Mouse (Mus musculus) intestine, embryonic 16.5 days (tissue): Measurements from ENCODE around the gene Slc27a1. TPM values are rescaled to one million over a fixed set of nuclear protein-coding genes. Genes with fewer than 3 reads are reported as not detected.

ENCODE experiments used
- ATAC-seq: fragments of 200-750 bp; cut with Nextera tagmentation; 2 replicates; pipeline ENCODE4 v1.8.0; 2017; ENCODE audit warnings: moderate TSS enrichment, moderate library complexity
- H3K27ac ChIP-seq: fragments of 300-500 bp; sonication (generic); 2 replicates; pipeline ENCODE4 v1.5.1; 2014; ENCODE audit warnings: mild to moderate bottlenecking, low read length
- H3K27me3 ChIP-seq: fragments of 300-500 bp; sonication (generic); replicated peaks from 2 replicates; pipeline ENCODE4 v1.6.1; 2014; ENCODE audit warnings: low read length, control low read depth, mixed read lengths; ENCODE audit not compliant: control insufficient read depth, insufficient read depth
- H3K36me3 ChIP-seq: fragments of 300-500 bp; sonication (generic); 2 replicates; pipeline ENCODE4 v1.6.1; 2014; ENCODE audit warnings: low read length, control low read depth; ENCODE audit not compliant: control insufficient read depth, insufficient read depth
- H3K4me1 ChIP-seq: fragments of 300-500 bp; sonication (generic); 2 replicates; pipeline ENCODE4 v1.6.1; 2014; ENCODE audit warnings: low read length, control low read depth, mixed read lengths; ENCODE audit not compliant: control insufficient read depth, insufficient read depth
- H3K4me2 ChIP-seq: fragments of 300-500 bp; sonication (generic); 2 replicates; pipeline ENCODE4 v1.6.1; 2014; ENCODE audit warnings: low read depth, low read length, control low read depth
- H3K4me3 ChIP-seq: fragments of 300-500 bp; sonication (generic); 2 replicates; pipeline ENCODE4 v1.5.1; 2014; ENCODE audit warnings: mild to moderate bottlenecking, low read length
- H3K9ac ChIP-seq: fragments of 300-500 bp; sonication (generic); 2 replicates; pipeline ENCODE4 v1.6.1; 2014; ENCODE audit warnings: low read depth, low read length
- H3K9me3 ChIP-seq: fragments of 300-500 bp; sonication (generic); 2 replicates; pipeline ENCODE4 v1.6.1; 2016; ENCODE audit warnings: low read length, control low read depth; ENCODE audit not compliant: control insufficient read depth
- WGBS: fragments of 180-500 bp; shearing (Covaris S2); extraction: QIAGEN DNeasy Blood & Tissue Kit; methylation state at CpG from one replicate; pipeline ENCODE4 v1.1.7; 2014; 5-methylcytosine and 5-hydroxymethylcytosine counted together
- polyA plus RNA-seq: library from polyadenylated mRNA; unstranded; fragments of >200 nt; fragmentation: Nextera tagmentation; extraction: Ambion mirVana; gene quantifications from 2 replicates; pipeline ENCODE4 v1.2.1, GENCODE M21; 2015

Slc27a1 gene
- polyA plus RNA-seq, 1 experiment from 2014 or later, result 24.3 TPM

GRCm38 (mm10) chr8:71601939-71602665 is 33.4 kb downstream of the Slc27a1 start:
- Histone ChIP-seq H3K27me3 (peaks cover 7% of the 10 kb centered on the region), H3K4me1 (peaks cover 15% of the 10 kb centered on the region), H3K36me3 (no peaks in the 10 kb centered on the region), H3K4me2 (peak overlapping the region; percentile 48), H3K9me3 (no peaks in the 10 kb centered on the region), H3K4me3 (peak overlapping the region; percentile 41), H3K9ac (peak overlapping the region; percentile 55), H3K27ac (no peak overlapping the region)
- WGBS, result 4% methylated on average over 64 of the region's 65 CpGs
- ATAC-seq, result peak; percentile 9; the same call in 1 of the 2 replicates

DNA sequence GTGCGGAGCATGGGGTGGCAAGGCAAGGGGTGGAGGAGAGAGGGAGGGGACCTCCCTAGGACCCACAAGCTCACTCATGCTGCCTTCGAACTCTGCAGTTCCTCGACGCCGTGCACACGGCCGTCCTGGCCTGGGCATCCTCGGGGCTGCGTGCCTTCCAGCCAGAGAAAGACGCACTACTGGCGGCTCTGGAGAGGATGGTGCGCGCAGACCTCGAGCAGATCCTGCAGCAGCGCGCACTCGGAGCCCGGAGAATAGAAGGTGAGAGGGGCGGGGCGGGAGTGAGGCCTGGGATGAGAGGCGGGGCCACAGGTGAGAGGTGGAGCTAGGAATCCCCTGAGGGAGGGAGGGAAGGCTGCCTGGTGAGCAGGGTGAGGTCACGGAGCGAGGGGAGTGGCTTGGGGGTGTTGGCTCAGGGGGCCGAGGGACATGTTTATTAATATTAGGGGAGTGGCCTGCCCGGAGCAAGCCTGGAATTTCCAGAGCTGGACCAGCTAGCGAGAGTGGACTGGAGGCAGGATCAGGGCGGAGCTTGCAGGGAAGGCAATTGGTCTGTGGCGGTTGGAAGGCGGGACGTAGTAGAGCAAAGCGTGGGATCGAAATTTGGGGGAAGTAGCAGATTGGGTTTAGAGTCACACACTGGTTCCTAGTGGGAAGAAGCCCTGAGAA is 34.1 kb downstream of the Slc27a1 start:
- peaks cover 15% of the 10 kb centered on the region for H3K4me1 ChIP-seq
- H3K27ac ChIP-seq, result no peak overlapping the region
- H3K36me3 ChIP-seq, result no peaks in the 10 kb centered on the region
- H3K9me3 ChIP-seq, result no peaks in the 10 kb centered on the region
- peak overlapping the region; percentile 41 for H3K4me3 ChIP-seq
- H3K4me2 ChIP-seq, result peak overlapping the region; percentile 48
- peak overlapping the region; percentile 55 for H3K9ac ChIP-seq
- ATAC-seq, result peak; percentile 90
- under 1% methylated on average over 32 of the region's 32 CpGs for WGBS
- H3K27me3 ChIP-seq, result peaks cover 7% of the 10 kb centered on the region

- H3K4me1 ChIP-seq, result peaks cover 15% of the 10 kb centered on the region
- H3K9me3 ChIP-seq, result no peaks in the 10 kb centered on the region
- H3K36me3 ChIP-seq, result no peaks in the 10 kb centered on the region
- H3K9ac ChIP-seq, result no peak overlapping the region
- no peak overlapping the region for H3K4me3 ChIP-seq
- ATAC-seq, result no peak
- peaks cover 7% of the 10 kb centered on the region for H3K27me3 ChIP-seq
- WGBS, result 61% methylated on average over 7 of the region's 7 CpGs
- H3K27ac ChIP-seq, result no peak overlapping the region
- no peak overlapping the region for H3K4me2 ChIP-seq
Measured at GRCm38 (mm10) chr8:71604021-71604420, 35.3 kb downstream of the Slc27a1 start.

- peaks cover 5% of the 10 kb centered on the region; the same call in 1 of the 2 replicates for H3K36me3 ChIP-seq
- H3K27ac ChIP-seq, result peak within 1 kb of the TSS; percentile 91
- ATAC-seq, result peak; percentile 99
- no peaks in the 10 kb centered on the region for H3K27me3 ChIP-seq
- no peaks in the 10 kb centered on the region for H3K9me3 ChIP-seq
- peak within 1 kb of the TSS; percentile 93 for H3K9ac ChIP-seq
- WGBS, result under 1% methylated on average over 82 of the region's 82 CpGs
- peak within 1 kb of the TSS; percentile 90 for H3K4me2 ChIP-seq
- peaks cover 9% of the 10 kb centered on the region for H3K4me1 ChIP-seq
- H3K4me3 ChIP-seq, result peak within 1 kb of the TSS; percentile 93
Measured at GRCm38 (mm10) chr8:71610822-71611651, 42.4 kb downstream of the Slc27a1 start, which contains the start of gene Colgalt1. Gene Colgalt1 (plus strand): TSS chr8:71610998.

DNA sequence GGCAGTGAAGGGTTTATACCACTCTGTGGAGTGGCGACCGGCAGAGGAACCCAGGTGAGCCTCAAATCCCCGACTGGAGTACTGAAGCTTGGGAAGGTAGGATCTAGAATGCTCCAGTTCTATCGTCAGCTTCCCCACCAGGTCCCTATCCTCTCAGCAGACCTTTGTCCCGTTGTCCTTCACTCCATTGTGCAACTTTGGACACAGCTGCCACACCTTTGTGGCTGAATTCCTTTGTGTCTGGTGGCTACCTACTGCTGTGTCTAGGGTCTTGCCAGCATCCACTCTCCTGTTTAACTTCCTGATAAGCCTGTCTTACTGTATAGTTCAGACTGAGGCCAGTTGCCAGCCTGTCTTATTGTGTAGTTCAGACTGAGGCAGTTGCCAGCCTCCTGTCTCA is 43.5 kb downstream of the Slc27a1 start:
- Histone ChIP-seq H3K4me1 (peaks cover 9% of the 10 kb centered on the region), H3K4me2 (peak overlapping the region; percentile 90), H3K27ac (peak overlapping the region; percentile 47; the same call in 1 of the 2 replicates), H3K27me3 (no peaks in the 10 kb centered on the region), H3K4me3 (peak overlapping the region; percentile 93), H3K36me3 (peaks cover 6% of the 10 kb centered on the region; the same call in 1 of the 2 replicates), H3K9ac (peak overlapping the region; percentile 93), H3K9me3 (no peaks in the 10 kb centered on the region)
- ATAC-seq, result peak; percentile 24
- WGBS, result 24% methylated on average over 5 of the region's 5 CpGs

DNA sequence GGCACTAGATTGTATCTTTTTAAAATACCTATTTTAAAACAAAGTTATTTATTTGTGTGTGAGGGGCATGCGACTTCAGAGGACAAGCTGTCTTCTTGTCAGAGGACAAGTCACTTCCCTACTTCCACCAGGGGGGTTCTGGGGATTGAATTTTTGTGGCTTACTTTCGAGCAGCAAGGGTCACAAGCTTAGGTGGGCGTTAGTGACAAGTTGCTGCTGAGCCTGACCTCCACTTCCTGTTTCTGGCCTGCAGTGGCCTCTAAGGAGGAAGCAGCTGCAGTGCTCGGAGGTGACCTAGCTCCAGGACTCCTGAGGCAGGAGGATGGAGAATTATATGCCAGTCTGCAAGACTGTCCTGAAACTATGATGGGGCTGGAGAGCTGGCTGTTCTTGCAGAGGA is 44.7 kb downstream of the Slc27a1 start:
- no peak for ATAC-seq
- H3K27ac ChIP-seq, result no peak overlapping the region
- peaks cover 15% of the 10 kb centered on the region for H3K36me3 ChIP-seq
- H3K27me3 ChIP-seq, result no peaks in the 10 kb centered on the region
- WGBS, result 58% methylated on average over 4 of the region's 4 CpGs
- peaks cover 9% of the 10 kb centered on the region for H3K4me1 ChIP-seq
- H3K9ac ChIP-seq, result no peak overlapping the region; the same call in 1 of the 2 replicates
- H3K9me3 ChIP-seq, result no peaks in the 10 kb centered on the region
- H3K4me2 ChIP-seq, result no peak overlapping the region
- H3K4me3 ChIP-seq, result no peak overlapping the region

GRCm38 (mm10) chr8:71619786-71620185 is 51.1 kb downstream of the Slc27a1 start:
- no peak overlapping the region for H3K9ac ChIP-seq
- H3K27ac ChIP-seq, result no peak overlapping the region
- H3K4me1 ChIP-seq, result no peaks in the 10 kb centered on the region
- H3K9me3 ChIP-seq, result peaks cover 18% of the 10 kb centered on the region
- H3K36me3 ChIP-seq, result peaks cover 65% of the 10 kb centered on the region
- H3K27me3 ChIP-seq, result no peaks in the 10 kb centered on the region
- no peak overlapping the region for H3K4me3 ChIP-seq
- H3K4me2 ChIP-seq, result no peak overlapping the region
- 98% methylated on average over 2 of the region's 2 CpGs for WGBS
- ATAC-seq, result no peak

GRCm38 (mm10) chr8:71625088-71625487 is 56.4 kb downstream of the Slc27a1 start:
- peaks cover 40% of the 10 kb centered on the region for H3K36me3 ChIP-seq
- WGBS, result 58% methylated on average over 1 of the region's 1 CpGs
- no peak for ATAC-seq

GRCm38 (mm10) chr8:71626753-71627152 is 58.1 kb downstream of the Slc27a1 start:
- H3K4me1 ChIP-seq, result peaks cover 25% of the 10 kb centered on the region
- no peak overlapping the region for H3K4me3 ChIP-seq
- 86% methylated on average over 9 of the region's 9 CpGs for WGBS
- H3K27ac ChIP-seq, result no peak overlapping the region
- peaks cover 18% of the 10 kb centered on the region for H3K9me3 ChIP-seq
- no peak overlapping the region for H3K4me2 ChIP-seq
- ATAC-seq, result no peak
- H3K27me3 ChIP-seq, result peaks cover 6% of the 10 kb centered on the region; the same call in 1 of the 2 replicates
- H3K36me3 ChIP-seq, result peaks cover 27% of the 10 kb centered on the region
- H3K9ac ChIP-seq, result no peak overlapping the region

More at GRCm38 (mm10) chr8:71625088-71625487, 56.4 kb downstream of the Slc27a1 start:
- Histone ChIP-seq H3K27me3 (peaks cover 3% of the 10 kb centered on the region; the same call in 1 of the 2 replicates), H3K4me2 (no peak overlapping the region), H3K9ac (no peak overlapping the region), H3K4me1 (peaks cover 25% of the 10 kb centered on the region), H3K9me3 (peaks cover 18% of the 10 kb centered on the region), H3K27ac (no peak overlapping the region), H3K4me3 (no peak overlapping the region)
